Mouse (Mus musculus) G1E (cell line): ENCODE measurements around the gene Igsf10. TPM values are rescaled to one million over a fixed set of nuclear protein-coding genes. Genes with fewer than 3 reads are reported as not detected.

Experiments used
- ATAC-seq: 2 replicates; pipeline ENCODE4 v1.8.0; 2016; ENCODE audit warnings: mild to moderate bottlenecking; ENCODE audit not compliant: insufficient number of reproducible peaks, poor library complexity, low FRiP score, severe bottlenecking; ENCODE audit errors: extremely low read depth
- DNase-seq: peaks from one replicate; pipeline ENCODE4 v3.0.0; 2012; ENCODE audit warnings: low spot score
- H3K27me3 ChIP-seq: 2 replicates; pipeline ENCODE4 v1.6.1; 2012; ENCODE audit warnings: mild to moderate bottlenecking, low read length, inconsistent platforms; ENCODE audit not compliant: insufficient read depth
- H3K36me3 ChIP-seq: replicated peaks from 2 replicates; pipeline ENCODE3; 2012; ENCODE audit warnings: mild to moderate bottlenecking, inconsistent platforms
- H3K4me1 ChIP-seq: 2 replicates; pipeline ENCODE4 v1.6.1; 2012; ENCODE audit warnings: low read depth, low read length, inconsistent platforms, mixed read lengths; ENCODE audit not compliant: insufficient read depth
- H3K4me3 ChIP-seq: 2 replicates; pipeline ENCODE4 v1.5.1; 2012; ENCODE audit warnings: low read depth, mild to moderate bottlenecking, inconsistent platforms, low read length, moderate library complexity, mixed read lengths
- H3K9me3 ChIP-seq: replicated peaks from 2 replicates; pipeline ENCODE4 v1.6.1; 2012; ENCODE audit warnings: inconsistent platforms
- CTCF ChIP-seq: IDR thresholded peaks from 2 replicates; pipeline ENCODE4 v1.5.1; 2012; ENCODE audit warnings: low read depth, low read length, inconsistent platforms, mixed read lengths
- GATA1 ChIP-seq: IDR thresholded peaks from 2 replicates; pipeline ENCODE4 v1.6.1; 2012; ENCODE audit warnings: borderline replicate concordance, low read length, inconsistent platforms, mixed read lengths
- GATA2 ChIP-seq: IDR thresholded peaks from 2 replicates; pipeline ENCODE4 v1.6.1; 2012; ENCODE audit warnings: low read depth, low read length, inconsistent platforms, borderline replicate concordance
- POLR2AphosphoS5 ChIP-seq: IDR thresholded peaks from 2 replicates; pipeline ENCODE4 v1.6.1; 2012; ENCODE audit warnings: low read depth, low read length, inconsistent platforms; ENCODE audit not compliant: insufficient replicate concordance
- TAL1 ChIP-seq: conservative IDR thresholded peaks from 2 replicates; pipeline ENCODE4 v1.6.1; 2012; ENCODE audit warnings: low read depth, low read length, inconsistent platforms, mixed read lengths
- polyA plus RNA-seq: library from polyadenylated mRNA; stranded (reverse); fragments of >175 nt; gene quantifications from 2 replicates; pipeline ENCODE4 v1.2.3, GENCODE M21; 2012
- total RNA-seq, 2 experiments: library from RNA; stranded (forward) in 1 of 2; stranded (reverse) in 1 of 2; fragments of 200-1000 nt in 1 of 2; fragments of >200 nt in 1 of 2; fragmentation: Nextera tagmentation in 1 of 2; gene quantifications; 2 replicates each; pipeline ENCODE4 v1.2.3; 2014 to 2017

Igsf10 gene
- total and polyA plus RNA-seq, 3 experiments: 0.16 TPM; not detected in 2

GRCm38 (mm10) chr3:59354156-59354555, 10.0 kb upstream of the Igsf10 start:
- Histone ChIP-seq H3K27me3 (no peaks in the 10 kb centered on the region), H3K9me3 (no peaks in the 10 kb centered on the region), H3K4me3 (no peak overlapping the region), H3K36me3 (no peaks in the 10 kb centered on the region), H3K4me1 (no peaks in the 10 kb centered on the region)
- TF ChIP-seq CTCF: no peak
- TF ChIP-seq POLR2AphosphoS5: no peak
- TF ChIP-seq GATA1: no peak
- no peak for TF ChIP-seq TAL1
- DNase-seq (no peak), ATAC-seq (no peak)

DNA sequence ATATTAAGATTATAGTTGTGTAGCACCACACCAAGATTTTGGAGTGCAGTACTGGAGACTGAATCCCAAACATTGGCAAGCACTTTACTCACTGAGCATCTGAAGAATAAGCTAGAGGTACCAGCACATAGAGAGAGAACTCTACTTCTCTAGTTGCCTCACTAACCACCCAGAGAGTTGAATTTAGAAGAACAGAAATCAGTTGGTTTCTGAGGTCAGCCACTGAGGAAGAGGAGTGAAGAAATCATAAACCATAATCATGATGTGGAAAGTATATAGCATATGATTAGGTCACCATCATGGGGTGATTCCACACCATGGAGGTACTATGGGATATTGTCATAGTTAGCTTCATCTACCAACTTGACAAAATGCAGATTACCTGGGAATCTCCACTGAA, 7.6 kb upstream of the Igsf10 start:
- Histone ChIP-seq H3K9me3 (no peaks in the 10 kb centered on the region), H3K4me1 (no peaks in the 10 kb centered on the region), H3K36me3 (no peaks in the 10 kb centered on the region), H3K27me3 (no peaks in the 10 kb centered on the region), H3K4me3 (no peak overlapping the region)
- TF ChIP-seq GATA2 (no peak), POLR2AphosphoS5 (no peak), GATA1 (no peak)
- DNase-seq (no peak), ATAC-seq (no peak)

GRCm38 (mm10) chr3:59343026-59343425, 1.2 kb downstream of the Igsf10 start:
- TF ChIP-seq TAL1: no peak
- no peak for TF ChIP-seq GATA2
- TF ChIP-seq POLR2AphosphoS5: no peak
- TF ChIP-seq CTCF: no peak
- TF ChIP-seq GATA1: no peak
- ATAC-seq: no peak
- no peaks in the 10 kb centered on the region for H3K27me3 ChIP-seq
- no peaks in the 10 kb centered on the region for H3K9me3 ChIP-seq
- no peak for DNase-seq
- no peak overlapping the region for H3K4me3 ChIP-seq
- H3K4me1 ChIP-seq: no peaks in the 10 kb centered on the region
- no peaks in the 10 kb centered on the region for H3K36me3 ChIP-seq

DNA sequence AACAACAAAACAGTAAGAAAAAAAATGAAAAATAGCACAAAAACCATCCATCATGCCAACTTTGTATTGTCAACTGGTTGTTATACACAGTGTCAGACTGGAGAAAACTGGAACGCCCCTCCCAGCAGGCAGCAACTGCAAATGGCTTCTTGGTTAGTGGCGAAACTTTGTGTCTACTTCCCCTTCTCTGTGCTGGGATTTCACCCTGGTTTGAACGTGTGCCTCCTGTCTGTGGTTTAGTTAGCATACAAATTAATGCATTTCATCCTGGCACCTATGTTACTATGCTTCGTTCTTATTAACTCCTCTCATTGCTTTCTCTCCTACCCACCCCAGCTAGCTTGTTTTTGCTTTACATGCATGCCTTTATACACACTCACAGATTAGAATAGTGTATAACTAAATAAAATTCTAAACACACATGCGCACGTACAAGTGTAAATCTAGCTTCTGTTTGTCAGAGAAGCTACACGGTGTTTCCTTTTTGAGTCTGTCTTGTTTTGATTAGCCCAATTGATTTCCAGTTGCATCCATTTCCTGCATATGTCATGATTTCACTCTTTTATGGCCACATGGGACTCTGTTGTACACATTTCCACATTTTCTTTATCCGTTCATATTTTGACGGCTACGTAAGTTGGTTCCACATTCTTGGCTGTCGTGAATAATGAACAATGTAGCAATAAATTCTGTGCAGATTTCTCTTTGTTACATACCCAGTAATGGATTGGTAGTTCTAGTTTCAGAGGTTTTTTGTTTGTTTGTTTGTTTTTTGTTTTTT, 2.4 kb downstream of the Igsf10 start:
- ATAC-seq (no peak), DNase-seq (no peak)
- no peaks in the 10 kb centered on the region for H3K27me3 ChIP-seq
- no peaks in the 10 kb centered on the region for H3K4me1 ChIP-seq
- TF ChIP-seq CTCF (no peak), GATA2 (no peak), TAL1 (no peak), GATA1 (no peak), POLR2AphosphoS5 (no peak)
- no peaks in the 10 kb centered on the region for H3K36me3 ChIP-seq
- H3K9me3 ChIP-seq: no peaks in the 10 kb centered on the region
- no peak overlapping the region for H3K4me3 ChIP-seq

DNA sequence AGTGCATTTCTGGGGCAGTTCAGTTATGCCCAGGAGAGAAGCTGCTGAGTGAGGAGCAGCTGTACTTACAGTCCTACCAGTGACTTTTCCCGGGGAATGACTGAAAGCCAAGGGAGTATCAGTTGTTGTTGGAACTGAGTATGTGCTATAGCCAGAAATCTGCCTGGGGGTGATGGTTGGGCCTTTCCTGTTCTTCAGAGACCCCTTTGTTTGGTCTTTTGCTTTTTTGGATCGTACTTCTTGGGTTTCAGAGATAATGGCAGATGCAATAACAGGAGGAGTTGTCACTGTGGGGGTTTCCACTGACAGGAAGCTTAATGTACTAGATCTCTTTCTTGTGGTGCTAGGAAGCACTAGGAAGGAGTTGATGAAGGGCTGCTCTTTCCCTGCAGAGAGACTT, 15.7 kb downstream of the Igsf10 start:
- no peaks in the 10 kb centered on the region for H3K9me3 ChIP-seq
- no peaks in the 10 kb centered on the region for H3K36me3 ChIP-seq
- H3K27me3 ChIP-seq: no peaks in the 10 kb centered on the region
- no peaks in the 10 kb centered on the region for H3K4me1 ChIP-seq
- ATAC-seq (no peak), DNase-seq (no peak)
- H3K4me3 ChIP-seq: no peak overlapping the region
- no peak for TF ChIP-seq GATA1
- no peak for TF ChIP-seq CTCF
- TF ChIP-seq POLR2AphosphoS5: no peak
- TF ChIP-seq TAL1: no peak
- no peak for TF ChIP-seq GATA2

DNA sequence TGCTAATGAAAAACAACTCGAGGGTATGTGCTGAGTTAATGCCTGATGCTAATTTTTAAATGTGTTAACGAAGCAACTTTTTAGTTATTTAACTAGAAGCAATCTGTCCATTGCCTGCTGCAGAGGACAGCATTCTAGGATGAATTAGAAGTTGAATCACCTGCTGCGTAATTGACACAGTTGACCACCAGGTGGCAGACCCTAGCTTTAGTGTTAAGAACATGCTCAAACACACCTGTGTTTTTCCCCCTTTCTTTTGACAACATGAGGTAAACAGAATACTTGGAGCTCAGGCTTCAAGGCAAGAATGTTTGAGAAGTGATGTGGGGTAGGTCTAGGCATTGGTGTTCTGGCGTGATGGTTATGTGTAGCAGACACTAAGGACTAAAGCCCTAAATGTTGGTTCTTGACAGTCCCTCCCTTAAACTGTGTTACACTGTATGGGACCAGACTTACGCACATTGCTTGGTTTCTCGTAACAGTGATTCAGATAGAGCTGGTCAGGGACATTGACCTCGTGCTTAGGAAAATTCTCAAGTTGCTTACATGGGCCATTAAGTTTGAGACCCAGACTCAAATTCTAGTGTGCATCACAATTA, 22.8 kb downstream of the Igsf10 start:
- no peak for ATAC-seq

More for the DNA sequence above, 22.8 kb downstream of the Igsf10 start:
- Histone ChIP-seq H3K9me3 (0 out of 2 replicates have a peak, but pooled peaks cover 2% of the 10 kb centered on the region), H3K36me3 (no peaks in the 10 kb centered on the region), H3K27me3 (no peaks in the 10 kb centered on the region), H3K4me3 (no peak overlapping the region), H3K4me1 (no peaks in the 10 kb centered on the region)
- DNase-seq: no peak
- no peak for TF ChIP-seq GATA2
- TF ChIP-seq CTCF: peak; percentile 26; the same call in 1 of the 2 replicates
